Mouse (Mus musculus): ENCODE measurements around the gene Ccl1. TPM values are rescaled to one million over a fixed set of nuclear protein-coding genes. Genes with fewer than 3 reads are reported as not detected.
A peak's percentile ranks its signal among the peaks of the same experiment; 100 is the strongest.

The Ccl1 gene
- not detected in 2 replicates for polyA plus RNA-seq (2014; fragmentation: Nextera tagmentation; extraction: Ambion mirVana)

- H3K4me2 ChIP-seq (replicated peaks; ENCODE audit: low read depth, low read length): no peak within 1 kb of the TSS
- ATAC-seq (ENCODE audit: low FRiP score, low TSS enrichment): no peak
- 79% methylated on average over 4 of the region's 4 CpGs for WGBS
Measured at GRCm38 (mm10) chr11:82305590-82305989, at the start of gene Ccl1. Gene Ccl1, minus strand, starts transcription at chr11:82305690.

GRCm38 (mm10) chr11:82351039-82351438, 45.5 kb upstream of the Ccl1 start:
- Histone ChIP-seq H3K4me1 (ENCODE audit: control insufficient read depth, insufficient read depth, low read length) (no peaks in the 10 kb centered on the region), H3K9ac (ENCODE audit: low read depth, low read length) (no peak overlapping the region), H3K36me3 (ENCODE audit: control insufficient read depth, insufficient read depth, low read length) (no peaks in the 10 kb centered on the region), H3K27ac (ENCODE audit: low read depth, low read length) (no peak overlapping the region), H3K9me3 (ENCODE audit: control insufficient read depth, low read length) (no peaks in the 10 kb centered on the region), H3K4me3 (ENCODE audit: low read length) (no peak overlapping the region), H3K27me3 (ENCODE audit: control insufficient read depth, insufficient read depth, low read length) (peaks cover under 1% of the 10 kb centered on the region), H3K4me2 (replicated peaks; ENCODE audit: low read depth, low read length) (no peak overlapping the region)
- WGBS: 82% methylated on average over 10 of the region's 10 CpGs
- ATAC-seq (ENCODE audit: low FRiP score, low TSS enrichment): no peak

More at GRCm38 (mm10) chr11:82305590-82305989, at the start of gene Ccl1:
- no peaks in the 10 kb centered on the region for H3K27me3 ChIP-seq (ENCODE audit: control insufficient read depth, insufficient read depth, low read length)
- H3K36me3 ChIP-seq (ENCODE audit: control insufficient read depth, insufficient read depth, low read length): no peaks in the 10 kb centered on the region
- no peaks in the 10 kb centered on the region for H3K4me1 ChIP-seq (ENCODE audit: control insufficient read depth, insufficient read depth, low read length)
- no peaks in the 10 kb centered on the region for H3K9me3 ChIP-seq (ENCODE audit: control insufficient read depth, low read length)
- no peak within 1 kb of the TSS for H3K9ac ChIP-seq (ENCODE audit: low read depth, low read length)
- H3K4me3 ChIP-seq (ENCODE audit: low read length): no peak within 1 kb of the TSS
- no peak within 1 kb of the TSS for H3K27ac ChIP-seq (ENCODE audit: low read depth, low read length)

GRCm38 (mm10) chr11:82340900-82341299, 35.4 kb upstream of the Ccl1 start:
- peaks cover 14% of the 10 kb centered on the region; the same call in 1 of the 2 replicates for H3K4me1 ChIP-seq (ENCODE audit: control insufficient read depth, insufficient read depth, low read length)
- H3K4me3 ChIP-seq (ENCODE audit: low read length): no peak overlapping the region
- no peak overlapping the region for H3K9ac ChIP-seq (ENCODE audit: low read depth, low read length)
- no peak for ATAC-seq (ENCODE audit: low FRiP score, low TSS enrichment)
- no peaks in the 10 kb centered on the region for H3K36me3 ChIP-seq (ENCODE audit: control insufficient read depth, insufficient read depth, low read length)
- H3K9me3 ChIP-seq (ENCODE audit: control insufficient read depth, low read length): no peaks in the 10 kb centered on the region
- 15% methylated on average over 2 of the region's 2 CpGs for WGBS
- H3K27ac ChIP-seq (ENCODE audit: low read depth, low read length): no peak overlapping the region
- peaks cover 5% of the 10 kb centered on the region; the same call in 1 of the 2 replicates for H3K27me3 ChIP-seq (ENCODE audit: control insufficient read depth, insufficient read depth, low read length)
- H3K4me2 ChIP-seq (replicated peaks; ENCODE audit: low read depth, low read length): no peak overlapping the region

- WGBS: 6% methylated on average over 6 of the region's 6 CpGs
- no peak overlapping the region for H3K4me3 ChIP-seq (ENCODE audit: low read length)
- peak overlapping the region; percentile 15; the same call in 1 of the 2 replicates for H3K27ac ChIP-seq (ENCODE audit: low read depth, low read length)
- no peaks in the 10 kb centered on the region for H3K36me3 ChIP-seq (ENCODE audit: control insufficient read depth, insufficient read depth, low read length)
- peaks cover 5% of the 10 kb centered on the region; the same call in 1 of the 2 replicates for H3K27me3 ChIP-seq (ENCODE audit: control insufficient read depth, insufficient read depth, low read length)
- H3K9me3 ChIP-seq (ENCODE audit: control insufficient read depth, low read length): no peaks in the 10 kb centered on the region
- peaks cover 14% of the 10 kb centered on the region; the same call in 1 of the 2 replicates for H3K4me1 ChIP-seq (ENCODE audit: control insufficient read depth, insufficient read depth, low read length)
- no peak overlapping the region; the same call in 1 of the 2 replicates for H3K4me2 ChIP-seq (replicated peaks; ENCODE audit: low read depth, low read length)
- no peak overlapping the region for H3K9ac ChIP-seq (ENCODE audit: low read depth, low read length)
- peak; percentile 57; the same call in 1 of the 2 replicates for ATAC-seq (ENCODE audit: low FRiP score, low TSS enrichment)
Measured at GRCm38 (mm10) chr11:82340416-82340815, 34.9 kb upstream of the Ccl1 start.

GRCm38 (mm10) chr11:82339921-82340401, 34.5 kb upstream of the Ccl1 start:
- H3K9me3 ChIP-seq (ENCODE audit: control insufficient read depth, low read length): no peaks in the 10 kb centered on the region
- H3K9ac ChIP-seq (ENCODE audit: low read depth, low read length): no peak overlapping the region
- 7% methylated on average over 7 of the region's 7 CpGs for WGBS
- peaks cover 14% of the 10 kb centered on the region; the same call in 1 of the 2 replicates for H3K4me1 ChIP-seq (ENCODE audit: control insufficient read depth, insufficient read depth, low read length)
- H3K27me3 ChIP-seq (ENCODE audit: control insufficient read depth, insufficient read depth, low read length): peaks cover 5% of the 10 kb centered on the region; the same call in 1 of the 2 replicates
- no peak overlapping the region for H3K27ac ChIP-seq (ENCODE audit: low read depth, low read length)
- ATAC-seq (ENCODE audit: low FRiP score, low TSS enrichment): peak; percentile 94
- no peak overlapping the region; the same call in 1 of the 2 replicates for H3K4me2 ChIP-seq (replicated peaks; ENCODE audit: low read depth, low read length)
- no peak overlapping the region for H3K4me3 ChIP-seq (ENCODE audit: low read length)
- H3K36me3 ChIP-seq (ENCODE audit: control insufficient read depth, insufficient read depth, low read length): no peaks in the 10 kb centered on the region

- Histone ChIP-seq H3K4me1 (ENCODE audit: control insufficient read depth, insufficient read depth, low read length) (no peaks in the 10 kb centered on the region), H3K27me3 (ENCODE audit: control insufficient read depth, insufficient read depth, low read length) (no peaks in the 10 kb centered on the region), H3K4me3 (ENCODE audit: low read length) (no peak overlapping the region), H3K9ac (ENCODE audit: low read depth, low read length) (no peak overlapping the region), H3K36me3 (ENCODE audit: control insufficient read depth, insufficient read depth, low read length) (no peaks in the 10 kb centered on the region), H3K27ac (ENCODE audit: low read depth, low read length) (no peak overlapping the region), H3K9me3 (ENCODE audit: control insufficient read depth, low read length) (no peaks in the 10 kb centered on the region), H3K4me2 (replicated peaks; ENCODE audit: low read depth, low read length) (no peak overlapping the region)
- WGBS: 46% methylated on average over 7 of the region's 7 CpGs
- ATAC-seq (ENCODE audit: low FRiP score, low TSS enrichment): no peak
Measured at GRCm38 (mm10) chr11:82313153-82313552, 7.7 kb upstream of the Ccl1 start.

- H3K4me3 ChIP-seq (ENCODE audit: low read length): no peak overlapping the region
- no peaks in the 10 kb centered on the region for H3K4me1 ChIP-seq (ENCODE audit: control insufficient read depth, insufficient read depth, low read length)
- H3K9ac ChIP-seq (ENCODE audit: low read depth, low read length): no peak overlapping the region
- ATAC-seq (ENCODE audit: low FRiP score, low TSS enrichment): no peak
- no peaks in the 10 kb centered on the region for H3K36me3 ChIP-seq (ENCODE audit: control insufficient read depth, insufficient read depth, low read length)
- no peaks in the 10 kb centered on the region for H3K9me3 ChIP-seq (ENCODE audit: control insufficient read depth, low read length)
- H3K4me2 ChIP-seq (replicated peaks; ENCODE audit: low read depth, low read length): no peak overlapping the region
- H3K27ac ChIP-seq (ENCODE audit: low read depth, low read length): no peak overlapping the region
- WGBS: 25% methylated on average over 12 of the region's 12 CpGs
- H3K27me3 ChIP-seq (ENCODE audit: control insufficient read depth, insufficient read depth, low read length): no peaks in the 10 kb centered on the region
Measured at GRCm38 (mm10) chr11:82310336-82311045, 5.0 kb upstream of the Ccl1 start.

GRCm38 (mm10) chr11:82297895-82298294, 7.6 kb downstream of the Ccl1 start:
- H3K4me2 ChIP-seq (replicated peaks; ENCODE audit: low read depth, low read length): no peak overlapping the region
- no peak overlapping the region for H3K4me3 ChIP-seq (ENCODE audit: low read length)
- 87% methylated on average over 4 of the region's 4 CpGs for WGBS
- no peaks in the 10 kb centered on the region for H3K4me1 ChIP-seq (ENCODE audit: control insufficient read depth, insufficient read depth, low read length)
- no peak for ATAC-seq (ENCODE audit: low FRiP score, low TSS enrichment)
- H3K27me3 ChIP-seq (ENCODE audit: control insufficient read depth, insufficient read depth, low read length): no peaks in the 10 kb centered on the region
- H3K36me3 ChIP-seq (ENCODE audit: control insufficient read depth, insufficient read depth, low read length): no peaks in the 10 kb centered on the region
- no peaks in the 10 kb centered on the region for H3K9me3 ChIP-seq (ENCODE audit: control insufficient read depth, low read length)
- H3K27ac ChIP-seq (ENCODE audit: low read depth, low read length): no peak overlapping the region
- no peak overlapping the region for H3K9ac ChIP-seq (ENCODE audit: low read depth, low read length)

GRCm38 (mm10) chr11:82290841-82291240, 14.6 kb downstream of the Ccl1 start:
- no peak for ATAC-seq (ENCODE audit: low FRiP score, low TSS enrichment)
- Histone ChIP-seq H3K4me2 (replicated peaks; ENCODE audit: low read depth, low read length) (no peak overlapping the region), H3K27ac (ENCODE audit: low read depth, low read length) (no peak overlapping the region), H3K27me3 (ENCODE audit: control insufficient read depth, insufficient read depth, low read length) (no peaks in the 10 kb centered on the region), H3K9me3 (ENCODE audit: control insufficient read depth, low read length) (no peaks in the 10 kb centered on the region), H3K4me1 (ENCODE audit: control insufficient read depth, insufficient read depth, low read length) (no peaks in the 10 kb centered on the region), H3K4me3 (ENCODE audit: low read length) (no peak overlapping the region), H3K36me3 (ENCODE audit: control insufficient read depth, insufficient read depth, low read length) (no peaks in the 10 kb centered on the region), H3K9ac (ENCODE audit: low read depth, low read length) (no peak overlapping the region)
